Mouse (Mus musculus) lung, adult 2 months (tissue): ENCODE measurements at regions not wholly inside any gene's neighbourhood (a gene's known extent, or its start where the extent isn't known, plus 50 kb on each side); places are given as distances from the start of the nearest gene placed in this dataset.

Experiments
- DNase-seq: peaks from one replicate; pipeline ENCODE4 v3.0.0; 2022
- H3K4me1 ChIP-seq: fragments of 200-500 bp; 2 replicates; pipeline ENCODE4 v1.6.1; 2011; ENCODE audit warnings: low read length; ENCODE audit not compliant: control insufficient read depth, insufficient read depth
- H3K4me3 ChIP-seq: fragments of 200-500 bp; replicated peaks from 2 replicates; pipeline ENCODE3; 2011; ENCODE audit warnings: low read depth, mild to moderate bottlenecking, control low read depth, low read length; ENCODE audit errors: extremely low read depth
- CTCF ChIP-seq: fragments of 200-500 bp; IDR thresholded peaks from 2 replicates; pipeline ENCODE4 v1.5.1; 2011; ENCODE audit warnings: mild to moderate bottlenecking, low read length, control low read depth; ENCODE audit not compliant: insufficient read depth
- POLR2A ChIP-seq: fragments of 200-500 bp; IDR thresholded peaks from 2 replicates; pipeline ENCODE4 v1.6.1; 2011; ENCODE audit warnings: low read depth, mild to moderate bottlenecking, control low read depth, low read length, borderline replicate concordance; ENCODE audit errors: extremely low read depth
- WGBS: fragments of 180-500 bp; shearing (Covaris S2); methylation state at CpG from one replicate; pipeline ENCODE4 v1.1.7; 2018; 5-methylcytosine and 5-hydroxymethylcytosine counted together

- WGBS: 67% methylated on average over 6 of the region's 6 CpGs
- Histone ChIP-seq H3K4me3 (no peak overlapping the region), H3K4me1 (no peaks in the 10 kb centered on the region; the same call in 1 of the 2 replicates)
- DNase-seq: no peak
- TF ChIP-seq POLR2A: no peak
- TF ChIP-seq CTCF: no peak
Measured at GRCm38 (mm10) chr13:110574764-110575471, 180.1 kb downstream of the Plk2 start.

- WGBS: 42% methylated on average over 7 of the region's 7 CpGs
Measured at GRCm38 (mm10) chr13:110578159-110578558, 183.3 kb downstream of the Plk2 start.

GRCm38 (mm10) chr13:110580166-110580565 lies 185.3 kb downstream of the Plk2 start:
- H3K4me3 ChIP-seq: no peak overlapping the region
- H3K4me1 ChIP-seq: no peaks in the 10 kb centered on the region
- 71% methylated on average over 4 of the region's 4 CpGs for WGBS
- no peak for DNase-seq
- TF ChIP-seq CTCF: no peak
- no peak for TF ChIP-seq POLR2A

More at GRCm38 (mm10) chr13:110578159-110578558, 183.3 kb downstream of the Plk2 start:
- no peak for DNase-seq
- Histone ChIP-seq H3K4me3 (no peak overlapping the region), H3K4me1 (no peaks in the 10 kb centered on the region)
- TF ChIP-seq CTCF (no peak), POLR2A (no peak)

GRCm38 (mm10) chr13:110580570-110580969 lies 185.7 kb downstream of the Plk2 start:
- DNase-seq: no peak
- 74% methylated on average over 5 of the region's 5 CpGs for WGBS
- Histone ChIP-seq H3K4me1 (no peaks in the 10 kb centered on the region), H3K4me3 (no peak overlapping the region)
- TF ChIP-seq POLR2A (no peak), CTCF (no peak)

- WGBS: 55% methylated on average over 10 of the region's 10 CpGs
- Histone ChIP-seq H3K4me1 (peaks cover 2% of the 10 kb centered on the region), H3K4me3 (no peak overlapping the region)
- TF ChIP-seq CTCF (no peak), POLR2A (no peak)
- no peak for DNase-seq
Measured at GRCm38 (mm10) chr13:110584765-110585164, 189.9 kb downstream of the Plk2 start.

- TF ChIP-seq CTCF (no peak), POLR2A (no peak)
- DNase-seq: no peak
- 90% methylated on average over 3 of the region's 3 CpGs for WGBS
Measured at GRCm38 (mm10) chr13:110594630-110595029, 199.8 kb downstream of the Plk2 start.

GRCm38 (mm10) chr13:110599666-110600065 lies 204.8 kb downstream of the Plk2 start:
- WGBS: 76% methylated on average over 3 of the region's 3 CpGs
- Histone ChIP-seq H3K4me1 (no peaks in the 10 kb centered on the region), H3K4me3 (no peak overlapping the region)
- no peak for DNase-seq
- TF ChIP-seq CTCF (no peak), POLR2A (no peak)

More at GRCm38 (mm10) chr13:110594630-110595029, 199.8 kb downstream of the Plk2 start:
- H3K4me3 ChIP-seq: no peak overlapping the region
- H3K4me1 ChIP-seq: no peaks in the 10 kb centered on the region

- DNase-seq: no peak
- 76% methylated on average over 9 of the region's 9 CpGs for WGBS
Measured at GRCm38 (mm10) chr13:110600377-110600776, 205.5 kb downstream of the Plk2 start.

GRCm38 (mm10) chr13:110601352-110601751 lies 206.5 kb downstream of the Plk2 start:
- WGBS: 17% methylated on average over 5 of the region's 5 CpGs
- no peak overlapping the region for H3K4me3 ChIP-seq
- no peak for TF ChIP-seq POLR2A
- TF ChIP-seq CTCF: no peak
- H3K4me1 ChIP-seq: no peaks in the 10 kb centered on the region
- no peak for DNase-seq

More at GRCm38 (mm10) chr13:110600377-110600776, 205.5 kb downstream of the Plk2 start:
- no peak for TF ChIP-seq CTCF
- TF ChIP-seq POLR2A: no peak
- Histone ChIP-seq H3K4me3 (no peak overlapping the region), H3K4me1 (no peaks in the 10 kb centered on the region)

GRCm38 (mm10) chr13:110601840-110602239 lies 207.0 kb downstream of the Plk2 start:
- 55% methylated on average over 6 of the region's 6 CpGs for WGBS
- no peak for DNase-seq

More at GRCm38 (mm10) chr13:110601840-110602239, 207.0 kb downstream of the Plk2 start:
- Histone ChIP-seq H3K4me1 (no peaks in the 10 kb centered on the region), H3K4me3 (no peak overlapping the region)
- TF ChIP-seq POLR2A (no peak), CTCF (no peak)
